In genomic region chr6:113047016-113047746, GRCm38 (mm10) we compare ENCODE assay signal across 8 mouse cellular contexts. TPM values are rescaled to one million over a fixed set of nuclear protein-coding genes. Genes with fewer than 3 reads are reported as not detected.
DNase-seq lines count a peak whose midpoint lies in the region; ATAC-seq and TF ChIP-seq lines count a peak whose summit lies in the region.

No protein-coding gene starts in this region.

- TF ChIP-seq EP300 in ES-Bruce4 (IDR thresholded peaks at IDR 0.05; ENCODE audit: insufficient read depth, low read depth, low read length), result no peak
- TF ChIP-seq EP300 in liver, embryonic 14.5 days (IDR thresholded peaks at IDR 0.05; ENCODE audit: low read depth), result no peak

- H3K27me3 ChIP-seq in heart, embryonic 10.5 days (ENCODE audit: insufficient read depth, poor library complexity, severe bottlenecking), result no peaks in the 10 kb centered on the region
- no peaks in the 10 kb centered on the region for H3K27me3 ChIP-seq in ES-Bruce4 (ENCODE audit: control insufficient read depth, insufficient read depth, low read length, poor library complexity, severe bottlenecking)
- no peaks in the 10 kb centered on the region for H3K27me3 ChIP-seq in forebrain, embryonic 16.5 days (replicated peaks; ENCODE audit: control insufficient read depth, insufficient read depth, low read length)
- H3K27me3 ChIP-seq in liver, embryonic 14.5 days (ENCODE audit: control insufficient read depth, insufficient read depth, low read length), result no peaks in the 10 kb centered on the region

- H3K4me3 ChIP-seq in heart, embryonic 10.5 days, result peak overlapping the region; percentile 76
- H3K4me3 ChIP-seq in ES-Bruce4 (ENCODE audit: low read depth, low read length), result peak overlapping the region; percentile 93
- H3K4me3 ChIP-seq in forebrain, embryonic 16.5 days (replicated peaks; ENCODE audit: low read length), result peak overlapping the region; percentile 55
- peak overlapping the region; percentile 83 to 96 for H3K4me3 ChIP-seq in liver, embryonic 14.5 days (ENCODE audit: insufficient read depth in 1 of 2, low read depth in 2 of 2, low read length in 2 of 2)

- TF ChIP-seq POLR2A in ES-Bruce4 (IDR thresholded peaks at IDR 0.05; ENCODE audit: insufficient read depth, low read length), result no peak

- peak overlapping the region; percentile 60 for H3K9ac ChIP-seq in ES-Bruce4 (ENCODE audit: low read depth, poor library complexity, severe bottlenecking)
- peak overlapping the region; percentile 25; the same call in 1 of the 2 replicates for H3K9ac ChIP-seq in forebrain, embryonic 16.5 days (replicated peaks; ENCODE audit: low read depth, low read length)
- peak overlapping the region; percentile 90 for H3K9ac ChIP-seq in liver, embryonic 14.5 days (replicated peaks)

- 63% methylated on average over 15 of the region's 15 CpGs for WGBS in heart, embryonic 10.5 days
- WGBS in forebrain, embryonic 16.5 days, result 67% methylated on average over 15 of the region's 15 CpGs
- 22% methylated on average over 15 of the region's 15 CpGs for WGBS in liver, embryonic 14.5 days (ENCODE audit: insufficient replicate concordance)

- intact Hi-C loops in heart, postnatal 10 days (cut with DNase I), result loop anchor here (2.0 kb wide), 2 partner anchors 30 to 260 kb away; partner anchors contain the start of genes Brpf1 and Setd5

- peaks cover 36% of the 10 kb centered on the region for H3K36me3 ChIP-seq in heart, embryonic 10.5 days
- peaks cover 21% of the 10 kb centered on the region for H3K36me3 ChIP-seq in ES-Bruce4 (ENCODE audit: control insufficient read depth, insufficient read depth, low read length, poor library complexity, severe bottlenecking)
- peaks cover 11% of the 10 kb centered on the region for H3K36me3 ChIP-seq in forebrain, embryonic 16.5 days (ENCODE audit: control insufficient read depth, insufficient read depth)
- peaks cover 14% of the 10 kb centered on the region for H3K36me3 ChIP-seq in liver, embryonic 14.5 days (replicated peaks; ENCODE audit: control insufficient read depth, insufficient read depth, low read depth)

- no peak for ATAC-seq in forebrain, embryonic 16.5 days
- no peak for ATAC-seq in liver, embryonic 14.5 days (ENCODE audit: insufficient read depth)
- no peak for ATAC-seq in monocyte, adult 5-6 weeks (replicated peaks; ENCODE audit: insufficient number of reproducible peaks, low FRiP score, low TSS enrichment, poor library complexity, severe bottlenecking)

- TF ChIP-seq CTCF in ES-Bruce4 (IDR thresholded peaks at IDR 0.05; ENCODE audit: low read depth, low read length), result no peak
- no peak for TF ChIP-seq CTCF in liver, embryonic 14.5 days (IDR thresholded peaks at IDR 0.05; ENCODE audit: low read depth)

- H3K4me1 ChIP-seq in heart, embryonic 10.5 days, result peaks cover 20% of the 10 kb centered on the region
- no peaks in the 10 kb centered on the region for H3K4me1 ChIP-seq in ES-Bruce4 (ENCODE audit: control insufficient read depth, insufficient read depth, low read length)
- peaks cover 17% of the 10 kb centered on the region for H3K4me1 ChIP-seq in forebrain, embryonic 16.5 days (replicated peaks; ENCODE audit: control insufficient read depth, insufficient read depth, low read length)
- H3K4me1 ChIP-seq in liver, embryonic 14.5 days (replicated peaks; ENCODE audit: control insufficient read depth in 2 of 2, insufficient read depth in 2 of 2, low read length in 1 of 2), result peaks cover 27 to 31% of the 10 kb centered on the region in 2 experiments

- peak overlapping the region; percentile 92 for H3K27ac ChIP-seq in heart, embryonic 10.5 days
- H3K27ac ChIP-seq in ES-Bruce4 (ENCODE audit: insufficient read depth, low read length), result peak overlapping the region; percentile 45; the same call in 1 of the 2 replicates
- H3K27ac ChIP-seq in forebrain, embryonic 16.5 days (ENCODE audit: low read length), result no peak overlapping the region
- H3K27ac ChIP-seq in liver, embryonic 14.5 days, result peak overlapping the region; percentile 94

- H3K9me3 ChIP-seq in heart, embryonic 10.5 days, result no peaks in the 10 kb centered on the region
- no peaks in the 10 kb centered on the region for H3K9me3 ChIP-seq in ES-Bruce4 (replicated peaks; ENCODE audit: control insufficient read depth, insufficient read depth, low read length, poor library complexity, severe bottlenecking)
- no peaks in the 10 kb centered on the region for H3K9me3 ChIP-seq in forebrain, embryonic 16.5 days (ENCODE audit: control insufficient read depth, low read length)
- H3K9me3 ChIP-seq in liver, embryonic 14.5 days (ENCODE audit: control insufficient read depth, low read length), result no peaks in the 10 kb centered on the region

- no peak for DNase-seq in heart, embryonic 10.5 days (ENCODE audit: low spot score)
- no peak for DNase-seq in heart, postnatal 10 days
- DNase-seq in liver, embryonic 14.5 days (ENCODE audit: low read depth in 3 of 3, low spot score in 3 of 3), result no peak
- DNase-seq in urinary bladder, postnatal 10 days (ENCODE audit: low spot score), result no peak
- no peak for DNase-seq in urinary bladder, adult 18-20 months (ENCODE audit: low spot score in 2 of 2)

- peak overlapping the region; percentile 99 for H3K4me2 ChIP-seq in forebrain, embryonic 16.5 days (ENCODE audit: low read length)
- peak overlapping the region; percentile 92 for H3K4me2 ChIP-seq in liver, embryonic 14.5 days (ENCODE audit: low read depth)

RNA-seq across cellular contexts. Expression of gene Thumpd3, which starts 1.2 kb away (rescaled TPM):
- 51.7 and 54.8 TPM in 2 replicates for polyA plus RNA-seq in heart, embryonic 10.5 days (2016; fragmentation: Nextera tagmentation; extraction: Ambion mirVana)
- 10 to 100 TPM; 20.3 to 21.8 TPM for total RNA-seq in heart, postnatal 10 days (2021)
- polyA plus RNA-seq in ES-Bruce4 (2011; ENCODE audit: insufficient read depth, insufficient read length, low read depth, missing spikeins), result 77.5 and 79.8 TPM in 2 replicates
- 65.0 and 66.8 TPM in 2 replicates for polyA plus RNA-seq in forebrain, embryonic 16.5 days (2015; fragmentation: Nextera tagmentation; extraction: Ambion mirVana)
- polyA plus RNA-seq in liver, embryonic 14.5 days (2012; rRNA removed), result 14.0 and 19.6 TPM in 2 replicates
- 35.4 and 35.7 TPM in 2 replicates for polyA plus RNA-seq in liver, embryonic 14.5 days (2014; fragmentation: Nextera tagmentation; extraction: Ambion mirVana)
- 43.8 to 77.0 TPM (median 65.1 TPM) in 3 replicates for total RNA-seq in monocyte, adult 5-6 weeks (2017)

RNA-seq across cellular contexts. Expression of gene Setd5, which starts 30.0 kb away (rescaled TPM):
- 69.8 and 82.2 TPM in 2 replicates for polyA plus RNA-seq in heart, embryonic 10.5 days (2016; fragmentation: Nextera tagmentation; extraction: Ambion mirVana)
- 10 to 100 TPM; 70.3 to 74.2 TPM for total RNA-seq in heart, postnatal 10 days (2021)
- polyA plus RNA-seq in ES-Bruce4 (2011; ENCODE audit: insufficient read depth, insufficient read length, low read depth, missing spikeins), result 228 and 233 TPM in 2 replicates
- polyA plus RNA-seq in forebrain, embryonic 16.5 days (2015; fragmentation: Nextera tagmentation; extraction: Ambion mirVana), result 52.2 and 55.4 TPM in 2 replicates
- 10.5 and 11.8 TPM in 2 replicates for polyA plus RNA-seq in liver, embryonic 14.5 days (2012; rRNA removed)
- polyA plus RNA-seq in liver, embryonic 14.5 days (2014; fragmentation: Nextera tagmentation; extraction: Ambion mirVana), result 14.1 and 16.2 TPM in 2 replicates
- total RNA-seq in monocyte, adult 5-6 weeks (2017), result 50.2 to 111 TPM (median 50.6 TPM) in 3 replicates

Comparison
In these comparisons a context has a peak if more than half of its experiments do, and no peak if none do; other contexts are left out.
1. H3K9ac ChIP-seq: peak in every context shown above with its lines; median percentile 90 in liver, embryonic 14.5 days; 60 in ES-Bruce4; 25 in forebrain, embryonic 16.5 days.